Mouse (Mus musculus): ENCODE measurements around the gene Rab4a.
A peak's percentile ranks its signal among the peaks of the same experiment; 100 is the strongest.

Gene Rab4a

GRCm38 (mm10) chr8:123805718-123806373, at the start of gene Rab4a:
Rab4a (plus strand) TSS chr8:123805985.
- peak; percentile 78 for DNase-seq (ENCODE audit: low read depth, low spot score)

- DNase-seq (ENCODE audit: low read depth, low spot score): no peak
Measured at GRCm38 (mm10) chr8:123756901-123757300, 48.9 kb upstream of the Rab4a start.

GRCm38 (mm10) chr8:123758935-123759334, 46.9 kb upstream of the Rab4a start:
- DNase-seq (ENCODE audit: low read depth, low spot score): no peak

GRCm38 (mm10) chr8:123759933-123760332, 45.9 kb upstream of the Rab4a start:
- peak; percentile 30 for DNase-seq (ENCODE audit: low read depth, low spot score)

- DNase-seq (ENCODE audit: low read depth, low spot score): no peak
Measured at GRCm38 (mm10) chr8:123760579-123760978, 45.2 kb upstream of the Rab4a start.

- DNase-seq (ENCODE audit: low read depth, low spot score): no peak
Measured at GRCm38 (mm10) chr8:123761266-123761882, 44.4 kb upstream of the Rab4a start.

- no peak for DNase-seq (ENCODE audit: low read depth, low spot score)
Measured at GRCm38 (mm10) chr8:123761883-123762270, 43.9 kb upstream of the Rab4a start.

GRCm38 (mm10) chr8:123763355-123763754, 42.4 kb upstream of the Rab4a start:
- DNase-seq (ENCODE audit: low read depth, low spot score): no peak

- no peak for DNase-seq (ENCODE audit: low read depth, low spot score)
Measured at GRCm38 (mm10) chr8:123764671-123765070, 41.1 kb upstream of the Rab4a start.

GRCm38 (mm10) chr8:123766516-123766915, 39.3 kb upstream of the Rab4a start:
- DNase-seq (ENCODE audit: low read depth, low spot score): no peak

GRCm38 (mm10) chr8:123767874-123768273, 37.9 kb upstream of the Rab4a start:
- DNase-seq (ENCODE audit: low read depth, low spot score): no peak

- DNase-seq (ENCODE audit: low read depth, low spot score): peak; percentile 30
Measured at GRCm38 (mm10) chr8:123768492-123769356, 37.1 kb upstream of the Rab4a start.

- no peak for DNase-seq (ENCODE audit: low read depth, low spot score)
Measured at GRCm38 (mm10) chr8:123773468-123773867, 32.3 kb upstream of the Rab4a start.

GRCm38 (mm10) chr8:123774491-123774890, 31.3 kb upstream of the Rab4a start:
- no peak for DNase-seq (ENCODE audit: low read depth, low spot score)

GRCm38 (mm10) chr8:123777319-123777718, 28.5 kb upstream of the Rab4a start:
- DNase-seq (ENCODE audit: low read depth, low spot score): no peak

- DNase-seq (ENCODE audit: low read depth, low spot score): no peak
Measured at GRCm38 (mm10) chr8:123780471-123780870, 25.3 kb upstream of the Rab4a start.

GRCm38 (mm10) chr8:123781256-123781655, 24.5 kb upstream of the Rab4a start:
- no peak for DNase-seq (ENCODE audit: low read depth, low spot score)

- peak; percentile 63 for DNase-seq (ENCODE audit: low read depth, low spot score)
Measured at GRCm38 (mm10) chr8:123783525-123784249, 22.1 kb upstream of the Rab4a start.

GRCm38 (mm10) chr8:123786166-123786565, 19.6 kb upstream of the Rab4a start:
- DNase-seq (ENCODE audit: low read depth, low spot score): no peak

- no peak for DNase-seq (ENCODE audit: low read depth, low spot score)
Measured at GRCm38 (mm10) chr8:123786644-123787043, 19.1 kb upstream of the Rab4a start.

GRCm38 (mm10) chr8:123787254-123787897, 18.4 kb upstream of the Rab4a start:
- no peak for DNase-seq (ENCODE audit: low read depth, low spot score)
